Mouse (Mus musculus) embryo, embryonic 10 days (tissue): ENCODE measurements around the gene Fgd6.

Experiments
- DNase-seq: peaks from one replicate; pipeline ENCODE4 v3.0.0-alpha.2; 2015; ENCODE audit warnings: low spot score

The Fgd6 gene

DNA sequence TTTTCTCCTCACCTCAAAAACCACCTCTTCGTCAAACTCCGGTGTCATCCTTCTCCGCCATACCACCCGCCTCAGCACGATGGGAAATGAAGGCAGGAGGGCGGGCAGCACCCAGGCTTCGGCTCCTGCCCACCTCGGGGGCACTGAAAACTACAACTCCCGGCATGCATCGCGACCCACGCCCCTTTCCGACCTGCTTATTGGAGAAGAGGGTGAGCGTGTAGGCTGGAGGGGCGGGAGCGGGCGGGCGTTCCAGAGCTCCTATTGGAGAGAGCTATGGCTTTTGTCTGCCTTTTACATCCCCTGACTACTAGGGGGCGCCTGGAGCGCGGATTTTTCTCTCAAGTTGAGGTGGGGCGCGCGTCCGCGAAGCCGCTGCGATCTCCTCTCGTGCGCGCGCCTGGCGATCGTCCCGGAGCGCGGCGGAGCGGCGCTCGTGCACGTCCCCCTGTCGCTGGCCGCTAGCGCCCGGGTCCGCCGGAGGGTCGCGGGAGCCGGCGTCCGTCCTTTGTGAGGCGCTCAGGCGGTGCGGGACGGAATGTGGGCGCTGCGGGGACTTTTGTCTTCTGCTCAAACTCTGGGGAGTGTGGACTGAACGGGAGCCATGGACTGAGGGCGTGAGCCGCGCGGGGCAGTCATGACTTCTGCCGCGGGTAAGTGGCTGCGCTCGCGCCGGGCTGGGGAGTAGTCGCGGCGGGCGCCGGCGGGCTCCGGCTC, at the start of gene Fgd6, which contains the start of gene Vezt:
Fgd6 (plus strand) TSS at position 344 of the 717 bp plus-strand sequence.
Vezt (minus strand) TSS at position 160 of the 717 bp plus-strand sequence.
- DNase-seq: peak; percentile 99

DNA sequence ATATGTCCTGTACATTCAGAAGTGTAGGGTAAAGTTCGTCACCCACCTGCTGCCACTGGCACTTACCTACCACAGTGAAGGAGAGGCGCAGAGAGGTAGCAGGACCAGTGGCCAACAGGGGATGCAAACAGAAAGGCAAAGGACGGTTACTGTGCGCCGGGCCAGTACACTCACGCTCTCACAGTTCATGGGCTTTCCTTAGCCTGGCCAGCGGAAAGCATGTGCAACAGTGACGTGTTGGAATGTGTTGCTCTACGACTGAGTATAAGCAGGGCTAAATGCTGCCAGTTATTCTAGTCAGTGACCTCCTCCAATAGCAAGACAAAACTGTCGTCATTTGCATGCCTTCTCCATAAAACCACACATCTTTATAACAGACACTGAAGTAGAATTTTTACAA, 41.7 kb upstream of the Fgd6 start:
- DNase-seq: no peak

GRCm38 (mm10) chr10:93995100-93995499, 40.7 kb upstream of the Fgd6 start:
- DNase-seq: no peak

GRCm38 (mm10) chr10:93999357-93999756, 36.4 kb upstream of the Fgd6 start:
- DNase-seq: no peak

DNA sequence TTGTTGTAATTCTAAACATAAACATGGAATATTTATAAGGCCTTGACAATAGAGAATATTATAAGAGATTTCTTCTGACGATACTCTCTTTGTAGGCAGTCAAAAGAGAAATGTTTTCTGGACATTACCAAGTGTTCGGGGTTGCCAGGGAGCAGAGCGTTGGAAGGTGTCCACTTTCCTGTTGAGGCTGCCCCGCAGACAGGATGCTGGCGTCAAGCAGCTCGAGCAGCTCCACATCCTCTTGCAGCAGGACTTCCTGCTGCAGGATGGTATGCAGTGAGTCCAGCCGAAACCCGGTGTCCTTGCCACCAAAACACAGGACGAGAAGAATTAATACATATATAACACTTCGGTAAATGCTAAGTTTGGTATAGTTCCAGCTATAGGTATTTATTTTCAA, 35.6 kb upstream of the Fgd6 start:
- no peak for DNase-seq

- DNase-seq: no peak
These were observed 27.4 kb upstream of the Fgd6 start for GRCm38 (mm10) chr10:94008356-94008755.

DNA sequence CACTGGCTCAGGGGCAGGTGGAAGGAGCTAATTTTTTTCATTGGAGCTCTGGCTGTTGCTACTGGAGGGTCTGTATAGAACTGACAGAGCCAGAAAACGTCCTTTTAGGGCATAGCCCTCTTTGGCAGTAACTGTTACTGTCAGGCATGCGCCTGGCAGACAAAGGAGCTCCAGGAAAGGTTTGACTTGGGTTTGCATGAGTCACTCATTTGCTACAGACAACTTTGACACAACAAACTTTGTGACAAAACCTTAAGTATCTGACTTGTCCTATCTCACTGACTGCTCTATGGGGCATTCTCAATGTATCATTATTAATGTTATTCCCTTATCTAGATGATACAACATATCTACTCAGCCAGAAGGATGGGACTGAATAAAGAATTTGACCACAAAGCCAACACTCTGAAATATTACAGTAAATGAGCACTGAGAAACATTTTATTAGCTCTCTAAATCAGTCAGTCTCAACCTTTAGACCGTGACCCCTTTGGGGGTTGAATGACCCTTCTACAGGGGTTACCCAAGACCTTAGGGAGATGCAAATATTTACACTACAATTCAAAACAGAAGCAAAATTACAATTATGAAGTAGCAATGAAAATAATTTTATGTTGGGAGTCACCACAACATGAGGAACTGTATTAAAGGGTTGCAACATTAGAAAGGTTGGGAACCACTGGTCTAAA, 25.7 kb upstream of the Fgd6 start:
- DNase-seq: no peak

GRCm38 (mm10) chr10:94011024-94011423, 24.8 kb upstream of the Fgd6 start:
- DNase-seq: no peak

DNA sequence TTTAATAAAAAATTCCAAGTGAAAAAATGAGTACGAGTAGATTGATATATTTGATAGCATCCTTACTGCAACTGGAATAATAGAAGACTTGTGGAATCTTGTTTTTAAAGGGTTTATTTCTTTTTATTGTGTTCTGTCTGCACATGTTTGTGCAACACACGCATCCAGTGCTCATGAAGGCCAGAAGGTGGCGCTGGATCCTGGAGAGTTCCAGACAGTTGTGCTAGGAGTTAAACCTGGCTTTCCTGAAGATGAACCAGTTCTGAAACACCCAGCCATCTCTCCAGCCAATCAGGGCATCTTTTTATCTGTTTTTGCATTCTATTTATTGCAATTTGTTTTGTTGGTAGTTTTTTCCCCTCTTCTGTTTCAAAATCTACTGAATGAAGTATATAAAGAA, 22.6 kb upstream of the Fgd6 start:
- DNase-seq: peak; percentile 88

- DNase-seq: no peak
These were observed 21.6 kb upstream of the Fgd6 start for GRCm38 (mm10) chr10:94014200-94014599.

GRCm38 (mm10) chr10:94017455-94017854, 18.3 kb upstream of the Fgd6 start:
- no peak for DNase-seq

- no peak for DNase-seq
These were observed 15.2 kb upstream of the Fgd6 start for GRCm38 (mm10) chr10:94020587-94020986.

DNA sequence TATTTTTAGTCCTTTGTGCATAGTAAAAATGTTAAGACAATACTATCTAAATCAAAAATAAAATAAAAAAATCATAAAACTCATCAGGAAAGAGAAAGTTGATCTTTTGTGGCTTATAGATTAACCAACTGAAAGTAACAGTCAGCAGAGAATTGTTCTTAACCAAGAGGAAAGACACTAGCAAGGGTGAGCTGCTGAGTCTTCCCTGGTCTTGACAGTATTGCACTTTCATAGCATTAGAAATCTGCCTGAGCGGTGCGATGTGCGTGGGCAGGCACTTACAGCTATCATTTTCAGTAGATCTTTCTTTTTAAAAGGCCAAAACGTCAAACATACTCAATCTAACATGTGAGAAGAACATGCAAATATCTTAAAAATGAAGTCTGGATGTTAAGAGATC, 14.7 kb upstream of the Fgd6 start:
- no peak for DNase-seq

GRCm38 (mm10) chr10:94025079-94025478, 10.7 kb upstream of the Fgd6 start:
- no peak for DNase-seq

DNA sequence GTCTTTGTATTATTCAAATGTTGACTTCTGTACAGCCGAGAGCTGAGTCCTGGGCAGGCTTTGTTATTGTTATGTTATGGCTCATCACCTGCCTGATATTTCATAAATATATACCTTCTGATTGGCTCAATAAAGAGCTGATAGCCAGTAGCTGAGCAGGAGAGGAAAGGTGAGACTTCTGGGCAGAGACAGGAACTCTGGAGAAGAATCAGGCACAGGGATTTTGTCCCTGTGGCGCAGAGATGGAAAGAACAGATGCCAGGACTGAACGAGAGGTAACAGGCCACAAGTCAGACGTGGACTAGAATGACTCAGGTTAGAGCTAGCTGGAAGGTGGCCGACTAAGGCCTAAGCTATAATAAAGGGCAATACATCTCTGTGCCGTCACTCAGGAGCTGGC, 7.3 kb upstream of the Fgd6 start:
- no peak for DNase-seq

GRCm38 (mm10) chr10:94031164-94031563, 4.6 kb upstream of the Fgd6 start:
- no peak for DNase-seq

DNA sequence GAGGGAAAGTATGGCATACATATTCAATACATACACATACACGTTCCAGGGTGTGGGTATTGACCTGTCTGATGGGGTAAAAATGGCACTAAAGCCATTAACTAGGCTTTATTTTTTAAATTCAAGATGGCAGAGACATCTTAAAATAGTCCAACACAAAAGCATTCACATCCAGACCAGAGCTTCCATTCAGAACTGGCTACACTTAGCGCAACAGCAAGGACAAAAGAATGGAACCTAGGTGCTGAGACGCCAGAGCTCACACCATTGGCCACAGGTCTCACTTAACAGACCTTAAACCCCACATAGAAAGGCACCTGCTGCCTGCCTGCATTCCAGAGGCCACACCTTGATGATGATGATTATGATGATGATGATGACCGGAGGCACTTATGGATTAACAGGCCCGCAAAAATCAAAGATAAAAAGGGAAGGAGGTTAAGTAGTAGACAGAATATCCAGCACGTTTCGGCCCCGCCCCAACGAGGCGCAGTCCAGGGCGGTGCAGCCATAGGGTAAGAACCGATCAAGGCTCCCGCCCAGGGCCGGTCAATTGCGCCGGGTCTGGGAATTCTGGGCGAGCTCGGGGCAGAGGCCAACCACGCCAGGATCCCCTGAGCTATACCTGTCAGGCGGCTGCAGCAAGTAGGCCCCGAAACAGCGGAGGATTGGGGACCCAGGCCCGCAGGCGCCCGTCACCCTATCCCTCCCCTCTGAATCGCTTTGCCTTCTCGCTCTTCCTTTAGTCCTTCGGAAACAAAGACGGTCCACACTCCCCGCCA, 734 bp upstream of the Fgd6 start:
- DNase-seq: peak; percentile 72

- peak; percentile 47 for DNase-seq
These were observed 566 bp downstream of the Fgd6 start for GRCm38 (mm10) chr10:94036375-94036758.

DNA sequence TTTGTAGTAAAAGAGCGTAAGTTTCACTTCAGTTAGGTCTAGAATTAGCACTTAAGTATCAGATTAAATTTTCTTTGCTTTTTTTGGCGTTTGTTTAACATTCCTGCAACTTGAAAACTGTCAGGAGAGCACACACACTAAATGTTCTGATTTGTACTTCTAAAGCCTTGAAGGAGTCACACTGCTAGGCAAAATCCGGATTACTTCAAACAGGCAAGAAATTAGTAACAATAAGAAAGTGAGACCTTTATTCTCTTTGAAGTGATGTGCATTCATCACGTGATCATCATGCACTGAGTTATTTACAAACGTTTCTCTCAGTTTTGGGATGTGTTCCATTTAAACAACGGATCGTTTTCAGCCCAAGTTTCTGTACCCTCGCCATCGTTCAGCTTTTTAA, 1.4 kb downstream of the Fgd6 start:
- DNase-seq: no peak

DNA sequence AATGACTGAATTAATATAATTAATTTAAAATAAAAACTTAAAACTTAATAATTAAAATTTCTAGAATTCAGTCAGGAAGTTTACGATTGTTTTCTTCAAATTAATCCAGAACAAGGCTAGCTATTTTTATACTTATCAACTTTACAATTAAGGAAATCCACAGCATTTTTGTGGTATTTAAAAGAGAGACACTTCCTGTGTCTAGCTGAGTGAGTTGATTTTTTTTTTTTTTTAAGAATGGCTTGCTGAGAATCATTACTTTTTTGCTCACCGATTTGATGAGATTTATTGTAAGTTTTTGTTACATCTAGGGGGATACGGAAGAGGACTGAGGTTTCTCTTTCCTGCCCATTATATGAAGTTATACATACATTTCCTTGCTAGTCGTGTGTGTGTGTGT, 1.8 kb downstream of the Fgd6 start:
- DNase-seq: no peak

DNA sequence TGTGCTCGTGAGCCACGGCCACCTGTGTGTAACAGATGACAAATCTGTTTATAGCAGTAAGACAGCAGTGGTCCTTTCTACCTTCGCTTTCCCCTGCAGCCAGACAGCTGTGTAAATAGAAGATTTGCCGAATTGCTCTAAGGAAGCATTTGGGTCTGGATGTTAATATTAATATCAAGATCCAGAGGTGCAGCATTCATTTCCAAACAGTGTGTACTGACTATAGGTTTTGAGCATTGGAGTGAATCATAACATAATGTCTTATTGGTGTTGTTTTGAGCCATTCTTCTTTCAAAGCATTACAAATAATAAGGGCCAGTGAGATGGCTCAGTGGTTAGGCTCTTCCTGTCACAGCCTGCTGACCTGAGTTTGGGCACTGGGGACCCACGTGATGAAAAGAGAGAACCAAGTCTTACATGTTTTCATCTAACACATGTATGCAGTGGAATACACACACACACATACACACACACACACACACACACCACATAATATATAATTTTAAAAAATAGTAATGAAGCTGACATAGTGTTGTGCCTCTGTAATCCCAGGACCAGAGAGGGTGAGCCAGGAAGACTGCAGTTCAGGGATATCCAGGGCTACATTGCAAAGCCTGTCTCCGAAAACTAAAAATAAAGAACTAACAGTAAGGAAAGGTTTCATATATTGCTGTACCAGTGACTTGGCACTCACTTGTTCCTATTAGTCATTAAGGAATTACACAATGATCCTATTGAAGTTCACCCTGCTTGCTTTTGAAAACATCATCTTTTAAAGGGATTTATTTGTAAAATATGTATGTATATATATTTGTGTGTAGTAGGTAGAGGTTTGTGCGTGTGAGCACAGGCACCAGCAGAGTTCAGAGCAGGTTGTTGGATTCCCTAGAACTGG, 2.8 kb downstream of the Fgd6 start:
- no peak for DNase-seq

DNA sequence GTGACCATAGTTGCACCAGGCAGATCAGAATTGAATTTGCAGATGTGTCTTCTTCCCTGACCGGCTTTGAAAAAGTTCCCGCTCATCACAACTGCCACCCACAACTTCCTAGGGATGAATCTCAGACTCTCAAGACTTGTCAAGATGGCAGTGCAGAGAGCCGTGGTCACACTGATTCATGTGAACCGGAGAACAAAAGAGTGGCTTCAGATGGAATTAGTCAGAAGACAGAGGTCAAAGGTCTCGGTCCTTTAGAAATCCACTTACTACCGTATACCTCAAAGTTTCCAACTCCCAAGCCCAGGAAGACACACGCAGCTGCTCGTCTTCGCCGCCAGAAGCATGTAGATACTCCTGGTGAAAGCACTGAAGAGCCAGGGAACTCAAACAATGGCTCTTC, 8.1 kb downstream of the Fgd6 start:
- peak; percentile 68 for DNase-seq
